Mouse (Mus musculus): ENCODE results near the gene Cmya5. TPM values are rescaled to one million over a fixed set of nuclear protein-coding genes. Genes with fewer than 3 reads are reported as not detected.

Gene Cmya5
- polyA plus RNA-seq, 2 experiments = 0.01 TPM

DNA sequence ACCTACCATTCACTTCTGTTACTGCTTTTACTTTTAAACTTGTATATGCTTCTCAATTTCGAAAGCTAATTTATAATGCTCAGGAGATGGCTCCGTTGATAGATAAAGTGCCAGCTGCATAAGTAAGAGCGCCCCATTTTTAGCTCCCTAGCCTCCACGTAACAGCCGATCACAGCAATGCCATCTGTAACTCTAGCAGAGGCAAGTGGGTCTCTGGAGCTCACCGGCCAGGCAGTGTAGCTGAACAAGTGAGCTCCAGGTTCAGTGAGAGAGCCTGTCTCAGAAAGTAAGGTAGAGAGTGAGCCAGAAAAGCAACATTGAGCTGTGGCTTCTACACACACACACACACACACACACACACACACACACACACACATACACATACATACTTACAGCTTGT, 3.3 kb downstream of the Cmya5 start:
- no peaks in the 10 kb centered on the region for H3K9me3 ChIP-seq (ENCODE audit: control insufficient read depth, low read length)
- no peak overlapping the region for H3K4me3 ChIP-seq (ENCODE audit: insufficient read depth in 1 of 2, low read depth in 2 of 2, low read length in 2 of 2)
- no peak for DNase-seq (ENCODE audit: low read depth in 3 of 3, low spot score in 3 of 3)
- H3K4me1 ChIP-seq (replicated peaks; ENCODE audit: control insufficient read depth in 2 of 2, insufficient read depth in 2 of 2, low read length in 1 of 2) = no peaks in the 10 kb centered on the region
- no peak overlapping the region for H3K9ac ChIP-seq (replicated peaks)
- no peak for TF ChIP-seq EP300 (IDR thresholded peaks at IDR 0.05; ENCODE audit: low read depth)
- no peak for TF ChIP-seq CTCF (IDR thresholded peaks at IDR 0.05; ENCODE audit: low read depth)
- H3K4me2 ChIP-seq (ENCODE audit: low read depth) = no peak overlapping the region
- H3K27me3 ChIP-seq (ENCODE audit: control insufficient read depth, insufficient read depth, low read length) = no peaks in the 10 kb centered on the region
- 77% methylated on average over 6 of the region's 6 CpGs for WGBS (ENCODE audit: insufficient replicate concordance)
- H3K36me3 ChIP-seq (replicated peaks; ENCODE audit: control insufficient read depth, insufficient read depth, low read depth) = no peaks in the 10 kb centered on the region; the same call in 1 of the 2 replicates
- ATAC-seq (ENCODE audit: insufficient read depth) = no peak
- H3K27ac ChIP-seq = no peak overlapping the region

GRCm38 (mm10) chr13:93138059-93138458, 6.5 kb downstream of the Cmya5 start:
- no peaks in the 10 kb centered on the region for H3K4me1 ChIP-seq (replicated peaks; ENCODE audit: control insufficient read depth in 2 of 2, insufficient read depth in 2 of 2, low read length in 1 of 2)
- no peaks in the 10 kb centered on the region for H3K9me3 ChIP-seq (ENCODE audit: control insufficient read depth, low read length)
- H3K36me3 ChIP-seq (replicated peaks; ENCODE audit: control insufficient read depth, insufficient read depth, low read depth) = no peaks in the 10 kb centered on the region
- no peak overlapping the region for H3K27ac ChIP-seq
- WGBS (ENCODE audit: insufficient replicate concordance) = 54% methylated on average over 1 of the region's 1 CpGs
- H3K4me3 ChIP-seq (ENCODE audit: insufficient read depth in 1 of 2, low read depth in 2 of 2, low read length in 2 of 2) = no peak overlapping the region
- no peak overlapping the region for H3K9ac ChIP-seq (replicated peaks)
- no peak for ATAC-seq (ENCODE audit: insufficient read depth)
- DNase-seq (ENCODE audit: low read depth in 3 of 3, low spot score in 3 of 3) = no peak
- no peaks in the 10 kb centered on the region for H3K27me3 ChIP-seq (ENCODE audit: control insufficient read depth, insufficient read depth, low read length)
- no peak for TF ChIP-seq CTCF (IDR thresholded peaks at IDR 0.05; ENCODE audit: low read depth)
- no peak for TF ChIP-seq EP300 (IDR thresholded peaks at IDR 0.05; ENCODE audit: low read depth)
- H3K4me2 ChIP-seq (ENCODE audit: low read depth) = no peak overlapping the region

GRCm38 (mm10) chr13:93137098-93137497, 7.4 kb downstream of the Cmya5 start:
- H3K4me1 ChIP-seq (replicated peaks; ENCODE audit: control insufficient read depth in 2 of 2, insufficient read depth in 2 of 2, low read length in 1 of 2) = no peaks in the 10 kb centered on the region
- H3K4me3 ChIP-seq (ENCODE audit: insufficient read depth in 1 of 2, low read depth in 2 of 2, low read length in 2 of 2) = no peak overlapping the region
- no peak overlapping the region for H3K4me2 ChIP-seq (ENCODE audit: low read depth)
- no peaks in the 10 kb centered on the region for H3K9me3 ChIP-seq (ENCODE audit: control insufficient read depth, low read length)
- DNase-seq (ENCODE audit: low read depth in 3 of 3, low spot score in 3 of 3) (no peak), ATAC-seq (ENCODE audit: insufficient read depth) (no peak)
- TF ChIP-seq EP300 (IDR thresholded peaks at IDR 0.05; ENCODE audit: low read depth) (no peak), CTCF (IDR thresholded peaks at IDR 0.05; ENCODE audit: low read depth) (no peak)
- no peaks in the 10 kb centered on the region for H3K27me3 ChIP-seq (ENCODE audit: control insufficient read depth, insufficient read depth, low read length)
- no peaks in the 10 kb centered on the region for H3K36me3 ChIP-seq (replicated peaks; ENCODE audit: control insufficient read depth, insufficient read depth, low read depth)
- WGBS (ENCODE audit: insufficient replicate concordance) = 68% methylated on average over 7 of the region's 7 CpGs
- H3K27ac ChIP-seq = no peak overlapping the region
- no peak overlapping the region for H3K9ac ChIP-seq (replicated peaks)

DNA sequence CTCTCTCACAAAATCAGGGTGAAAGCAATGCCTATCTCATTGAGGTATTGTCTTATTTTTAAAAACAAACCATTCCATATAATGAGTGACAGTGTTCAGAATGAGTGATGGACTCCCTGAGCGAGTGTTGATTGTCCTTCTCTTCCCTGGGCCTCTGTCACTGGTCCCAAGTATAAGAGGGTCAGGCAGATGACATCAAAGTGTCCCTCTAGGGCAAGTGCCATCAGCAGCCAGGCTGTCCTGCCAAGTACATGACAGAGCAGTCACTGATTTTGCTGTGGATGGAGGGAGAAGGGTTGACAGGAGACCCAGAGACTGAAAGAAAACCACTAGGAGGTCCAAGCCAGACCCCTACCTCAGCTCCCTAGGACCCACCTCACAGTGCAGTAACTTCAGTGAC, 8.3 kb downstream of the Cmya5 start:
- Histone ChIP-seq H3K4me3 (ENCODE audit: insufficient read depth in 1 of 2, low read depth in 2 of 2, low read length in 2 of 2) (no peak overlapping the region), H3K27me3 (ENCODE audit: control insufficient read depth, insufficient read depth, low read length) (no peaks in the 10 kb centered on the region), H3K9ac (replicated peaks) (no peak overlapping the region), H3K4me1 (replicated peaks; ENCODE audit: control insufficient read depth in 2 of 2, insufficient read depth in 2 of 2, low read length in 1 of 2) (no peaks in the 10 kb centered on the region), H3K36me3 (replicated peaks; ENCODE audit: control insufficient read depth, insufficient read depth, low read depth) (no peaks in the 10 kb centered on the region), H3K4me2 (ENCODE audit: low read depth) (no peak overlapping the region), H3K9me3 (ENCODE audit: control insufficient read depth, low read length) (no peaks in the 10 kb centered on the region), H3K27ac (no peak overlapping the region)
- ATAC-seq (ENCODE audit: insufficient read depth) (no peak), DNase-seq (ENCODE audit: low read depth in 3 of 3, low spot score in 3 of 3) (no peak)
- 62% methylated on average over 1 of the region's 1 CpGs for WGBS (ENCODE audit: insufficient replicate concordance)
- TF ChIP-seq CTCF (IDR thresholded peaks at IDR 0.05; ENCODE audit: low read depth) (no peak), EP300 (IDR thresholded peaks at IDR 0.05; ENCODE audit: low read depth) (no peak)

- Histone ChIP-seq H3K9me3 (ENCODE audit: control insufficient read depth, low read length) (no peaks in the 10 kb centered on the region), H3K9ac (replicated peaks) (no peak overlapping the region), H3K4me1 (replicated peaks; ENCODE audit: control insufficient read depth in 2 of 2, insufficient read depth in 2 of 2, low read length in 1 of 2) (no peaks in the 10 kb centered on the region), H3K27ac (no peak overlapping the region), H3K4me3 (ENCODE audit: insufficient read depth in 1 of 2, low read depth in 2 of 2, low read length in 2 of 2) (no peak overlapping the region), H3K36me3 (replicated peaks; ENCODE audit: control insufficient read depth, insufficient read depth, low read depth) (no peaks in the 10 kb centered on the region), H3K27me3 (ENCODE audit: control insufficient read depth, insufficient read depth, low read length) (no peaks in the 10 kb centered on the region), H3K4me2 (ENCODE audit: low read depth) (no peak overlapping the region)
- WGBS (ENCODE audit: insufficient replicate concordance) = 58% methylated on average over 2 of the region's 2 CpGs
- DNase-seq (ENCODE audit: low read depth in 3 of 3, low spot score in 3 of 3) (no peak), ATAC-seq (ENCODE audit: insufficient read depth) (no peak)
- TF ChIP-seq CTCF (IDR thresholded peaks at IDR 0.05; ENCODE audit: low read depth) = no peak
- no peak for TF ChIP-seq EP300 (IDR thresholded peaks at IDR 0.05; ENCODE audit: low read depth)
These were observed 9.0 kb downstream of the Cmya5 start for GRCm38 (mm10) chr13:93135501-93135900.

All from liver, embryonic 14.5 days (tissue).